Mouse (Mus musculus): ENCODE measurements around the gene Kcnmb1. TPM values are rescaled to one million over a fixed set of nuclear protein-coding genes. Genes with fewer than 3 reads are reported as not detected.

The Kcnmb1 gene
- polyA plus RNA-seq, 1 experiment from 2014 or later = 0.13 TPM

DNA sequence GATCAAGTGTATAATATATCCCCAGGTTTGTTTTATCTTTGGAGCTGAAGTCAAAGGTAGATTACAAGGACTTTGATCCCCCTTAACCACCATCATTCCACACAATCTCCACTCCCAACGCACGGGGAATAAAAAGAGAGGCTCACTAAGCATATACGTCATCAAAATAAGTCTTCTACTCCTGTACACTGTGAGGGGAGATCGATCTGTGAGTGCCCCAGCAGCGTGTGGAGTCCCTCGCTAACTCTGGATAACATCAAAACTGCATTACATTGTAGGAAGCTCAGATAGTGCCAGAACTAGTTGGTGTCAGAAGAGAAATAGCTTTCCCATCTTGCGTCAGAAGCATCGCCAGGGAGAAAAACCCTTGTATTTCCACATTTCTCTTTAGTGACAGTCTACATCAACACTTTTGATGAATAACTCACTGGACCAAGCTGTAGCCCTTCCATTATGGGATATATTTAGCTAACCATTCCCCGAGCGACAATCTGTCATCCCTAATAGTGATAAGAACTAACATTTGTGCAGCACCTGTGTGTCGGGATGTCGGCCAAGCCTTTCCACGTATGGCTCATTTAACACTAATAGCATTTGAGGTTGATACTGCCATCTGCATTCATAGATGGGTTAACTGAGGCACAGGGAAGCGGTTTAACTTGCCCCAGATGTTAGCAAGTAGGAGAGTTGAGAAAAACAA, 11.7 kb downstream of the Kcnmb1 start:
- Histone ChIP-seq H3K9ac (no peak overlapping the region), H3K27ac (no peak overlapping the region), H3K4me3 (no peak overlapping the region), H3K9me3 (no peaks in the 10 kb centered on the region), H3K36me3 (no peaks in the 10 kb centered on the region), H3K4me2 (replicated peaks) (no peak overlapping the region), H3K27me3 (no peaks in the 10 kb centered on the region), H3K4me1 (no peaks in the 10 kb centered on the region)
- no peak for ATAC-seq (ENCODE audit: insufficient number of reproducible peaks, insufficient read depth, low FRiP score, low TSS enrichment)
- 80% methylated on average over 14 of the region's 14 CpGs for WGBS

DNA sequence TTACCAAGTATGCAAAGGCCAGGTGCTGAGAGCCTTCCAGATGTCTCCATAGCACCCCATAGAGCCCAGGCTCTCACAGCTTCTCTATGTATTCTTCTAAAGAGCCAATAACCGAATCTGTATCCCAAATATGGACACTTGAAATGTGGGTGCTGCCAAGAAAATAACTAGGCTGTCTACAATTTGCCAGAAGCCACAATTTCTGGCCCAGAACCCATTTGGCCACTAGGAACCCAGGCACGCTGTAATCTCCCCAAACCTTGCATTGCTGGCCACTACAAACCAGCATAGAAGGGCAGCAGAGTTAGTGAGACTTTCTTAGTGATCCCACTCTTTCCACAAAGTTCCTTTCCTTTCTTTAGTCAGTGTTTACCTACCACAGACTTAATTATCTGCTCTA, 12.3 kb downstream of the Kcnmb1 start:
- H3K4me3 ChIP-seq = no peak overlapping the region
- 85% methylated on average over 2 of the region's 2 CpGs for WGBS
- no peaks in the 10 kb centered on the region for H3K36me3 ChIP-seq
- H3K9me3 ChIP-seq = no peaks in the 10 kb centered on the region
- H3K27me3 ChIP-seq = no peaks in the 10 kb centered on the region
- H3K4me1 ChIP-seq = no peaks in the 10 kb centered on the region
- no peak overlapping the region for H3K4me2 ChIP-seq (replicated peaks)
- H3K9ac ChIP-seq = no peak overlapping the region
- H3K27ac ChIP-seq = no peak overlapping the region
- no peak for ATAC-seq (ENCODE audit: insufficient number of reproducible peaks, insufficient read depth, low FRiP score, low TSS enrichment)

DNA sequence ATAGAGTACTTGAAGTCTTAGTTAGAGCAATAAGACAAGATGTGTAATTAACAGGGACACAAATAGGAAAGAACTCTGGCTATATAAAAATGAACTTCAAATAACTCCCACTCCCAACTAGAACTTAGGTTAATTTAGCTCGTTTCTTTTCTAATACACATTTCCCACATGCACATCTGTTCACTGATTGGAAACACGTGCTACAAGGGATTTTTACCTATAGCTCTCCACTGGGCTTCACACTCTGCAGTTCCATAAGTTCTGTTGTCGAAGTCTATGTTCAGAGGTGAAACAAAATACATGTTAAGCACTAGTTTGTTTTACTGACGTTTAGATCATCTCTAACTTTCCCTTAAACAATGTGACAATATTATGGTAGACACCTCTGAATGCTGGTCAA, 17.3 kb downstream of the Kcnmb1 start:
- ATAC-seq (ENCODE audit: insufficient number of reproducible peaks, insufficient read depth, low FRiP score, low TSS enrichment) = no peak
- H3K27ac ChIP-seq = no peak overlapping the region

DNA sequence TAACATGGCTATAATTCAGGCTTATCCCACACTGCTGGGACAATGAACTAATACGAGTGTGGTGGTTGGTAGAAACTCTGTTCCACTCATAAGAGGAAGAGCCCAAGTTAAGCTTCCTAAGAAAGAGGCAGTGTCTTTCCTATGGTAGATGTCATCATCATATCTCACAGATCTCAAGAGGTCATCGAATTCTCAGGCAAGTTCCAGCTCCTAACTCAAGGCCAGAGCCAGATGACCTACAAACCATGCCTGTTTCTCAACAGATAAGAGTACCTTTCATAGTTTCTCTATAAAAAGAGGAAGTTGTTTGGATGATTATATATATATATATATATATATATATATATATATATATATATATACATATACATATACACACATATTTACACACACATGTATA, 23.7 kb downstream of the Kcnmb1 start:
- ATAC-seq (ENCODE audit: insufficient number of reproducible peaks, insufficient read depth, low FRiP score, low TSS enrichment) = no peak
- Histone ChIP-seq H3K9me3 (no peaks in the 10 kb centered on the region), H3K27me3 (no peaks in the 10 kb centered on the region), H3K4me1 (no peaks in the 10 kb centered on the region), H3K9ac (no peak overlapping the region), H3K4me3 (no peak overlapping the region), H3K4me2 (replicated peaks) (no peak overlapping the region), H3K27ac (no peak overlapping the region), H3K36me3 (no peaks in the 10 kb centered on the region)
- WGBS = 83% methylated on average over 2 of the region's 2 CpGs

More for the DNA sequence above, 17.3 kb downstream of the Kcnmb1 start:
- Histone ChIP-seq H3K9me3 (no peaks in the 10 kb centered on the region), H3K4me2 (replicated peaks) (no peak overlapping the region), H3K4me1 (no peaks in the 10 kb centered on the region), H3K36me3 (no peaks in the 10 kb centered on the region), H3K27me3 (no peaks in the 10 kb centered on the region), H3K4me3 (no peak overlapping the region), H3K9ac (no peak overlapping the region)
- WGBS = 44% methylated on average over 4 of the region's 4 CpGs

DNA sequence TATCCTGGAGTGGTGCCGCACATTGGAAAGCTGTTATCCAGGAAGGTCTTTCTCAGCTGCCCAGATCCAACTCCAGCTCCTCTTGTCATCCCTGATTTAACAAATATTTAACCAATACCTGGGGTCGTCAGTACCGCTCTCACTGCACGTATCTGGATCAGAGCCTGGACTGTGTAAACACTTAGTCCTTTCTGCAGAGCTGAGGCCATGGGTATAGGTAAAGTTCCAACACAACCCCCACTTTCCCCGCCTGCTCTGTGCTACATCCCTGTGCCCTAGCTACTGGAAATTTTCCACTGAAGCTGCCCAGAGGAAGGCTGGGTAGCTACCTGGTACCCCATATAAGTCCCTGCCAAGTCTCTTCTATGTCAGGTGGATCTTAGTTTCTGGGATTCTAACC, 27.2 kb downstream of the Kcnmb1 start:
- WGBS = 85% methylated on average over 5 of the region's 5 CpGs
- Histone ChIP-seq H3K4me3 (no peak overlapping the region), H3K9me3 (no peaks in the 10 kb centered on the region), H3K4me1 (peaks cover 10% of the 10 kb centered on the region), H3K27me3 (peaks cover 10% of the 10 kb centered on the region; the same call in 1 of the 2 replicates), H3K27ac (no peak overlapping the region), H3K36me3 (no peaks in the 10 kb centered on the region), H3K9ac (no peak overlapping the region), H3K4me2 (replicated peaks) (no peak overlapping the region)
- ATAC-seq (ENCODE audit: insufficient number of reproducible peaks, insufficient read depth, low FRiP score, low TSS enrichment) = no peak

DNA sequence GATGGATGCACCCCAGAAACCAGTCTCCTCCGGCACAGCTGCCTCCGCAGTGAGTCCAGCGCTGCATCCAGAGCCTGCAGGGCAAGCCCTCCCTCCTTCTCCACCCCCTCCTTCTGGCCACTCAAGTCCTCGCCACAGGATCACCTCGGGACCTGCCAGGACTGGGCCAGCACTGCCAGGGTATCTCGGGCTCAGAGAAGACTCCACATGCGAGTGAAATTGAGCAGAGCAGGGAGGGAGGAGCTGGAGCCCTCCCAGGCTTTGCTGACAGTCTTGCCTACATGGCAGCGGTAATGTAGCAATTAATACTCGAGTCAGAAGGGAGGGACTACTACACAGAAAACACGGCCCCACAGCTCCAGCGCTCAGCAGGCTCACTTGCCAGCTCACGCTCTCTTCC, 30.1 kb downstream of the Kcnmb1 start, which contains the start of gene Kcnip1:
Gene Kcnip1 (minus strand): TSS at position 215 of the 400 bp plus-strand sequence.
- H3K9ac ChIP-seq = peak within 1 kb of the TSS; percentile 33; the same call in 1 of the 2 replicates
- H3K27ac ChIP-seq = no peak within 1 kb of the TSS
- peak within 1 kb of the TSS; percentile 35 for H3K4me2 ChIP-seq (replicated peaks)
- WGBS = 23% methylated on average over 12 of the region's 12 CpGs
- H3K36me3 ChIP-seq = no peaks in the 10 kb centered on the region
- peaks cover 10% of the 10 kb centered on the region for H3K4me1 ChIP-seq
- no peak within 1 kb of the TSS for H3K4me3 ChIP-seq
- H3K27me3 ChIP-seq = peaks cover 10% of the 10 kb centered on the region; the same call in 1 of the 2 replicates
- no peak; the same call in 1 of the 2 replicates for ATAC-seq (ENCODE audit: insufficient number of reproducible peaks, insufficient read depth, low FRiP score, low TSS enrichment)
- H3K9me3 ChIP-seq = no peaks in the 10 kb centered on the region

DNA sequence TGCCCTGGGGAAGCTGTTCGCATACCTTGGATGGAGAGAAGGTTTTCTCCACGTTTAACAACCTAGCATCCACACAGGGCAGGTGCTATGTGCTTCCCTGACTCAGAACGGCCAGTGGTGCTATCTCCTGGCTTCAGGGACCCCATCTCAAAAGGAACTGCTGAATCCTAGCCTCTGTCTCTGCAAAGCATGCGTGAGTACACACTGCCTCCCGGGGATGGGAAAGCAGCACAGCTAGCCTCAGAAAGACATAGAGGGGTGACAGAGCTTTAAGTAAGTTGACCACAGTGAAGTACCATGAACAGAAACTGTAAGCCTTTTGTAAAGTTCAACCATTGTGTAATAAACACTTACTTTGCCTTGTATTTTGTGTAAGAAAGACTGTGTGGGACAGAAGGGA, 30.7 kb downstream of the Kcnmb1 start:
- H3K9ac ChIP-seq = no peak overlapping the region
- no peak overlapping the region for H3K27ac ChIP-seq
- no peak for ATAC-seq (ENCODE audit: insufficient number of reproducible peaks, insufficient read depth, low FRiP score, low TSS enrichment)
- no peaks in the 10 kb centered on the region for H3K36me3 ChIP-seq
- peaks cover 10% of the 10 kb centered on the region for H3K4me1 ChIP-seq
- 59% methylated on average over 5 of the region's 5 CpGs for WGBS
- peaks cover 10% of the 10 kb centered on the region; the same call in 1 of the 2 replicates for H3K27me3 ChIP-seq
- H3K4me2 ChIP-seq (replicated peaks) = peak overlapping the region; percentile 35; the same call in 1 of the 2 replicates
- H3K4me3 ChIP-seq = no peak overlapping the region
- no peaks in the 10 kb centered on the region for H3K9me3 ChIP-seq

DNA sequence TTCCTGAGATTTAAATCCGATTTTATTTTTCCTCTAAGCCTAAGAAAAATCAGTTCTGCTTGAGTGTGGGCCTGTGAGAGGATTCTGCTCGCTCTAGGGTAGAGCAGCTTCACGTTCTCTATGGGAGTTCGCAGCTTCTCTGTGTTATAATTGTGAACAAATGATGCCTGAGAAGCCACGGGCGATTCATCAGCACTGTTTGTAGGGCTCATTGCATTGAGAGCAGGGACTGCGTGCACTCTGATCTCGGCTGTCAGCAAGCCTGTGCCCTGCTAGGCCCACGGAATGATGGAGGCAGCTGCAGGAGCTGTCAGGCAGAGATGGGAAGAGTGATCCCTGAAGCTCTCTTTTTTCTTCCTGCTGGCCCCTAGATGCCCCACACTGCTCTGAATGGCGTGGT, 35.4 kb downstream of the Kcnmb1 start:
- Histone ChIP-seq H3K9ac (no peak overlapping the region), H3K4me3 (no peak overlapping the region), H3K4me2 (replicated peaks) (no peak overlapping the region), H3K36me3 (no peaks in the 10 kb centered on the region), H3K27ac (no peak overlapping the region), H3K27me3 (0 out of 2 replicates have a peak, but pooled peaks cover 3% of the 10 kb centered on the region), H3K9me3 (no peaks in the 10 kb centered on the region), H3K4me1 (peaks cover 1% of the 10 kb centered on the region)
- 50% methylated on average over 10 of the region's 10 CpGs for WGBS
- no peak for ATAC-seq (ENCODE audit: insufficient number of reproducible peaks, insufficient read depth, low FRiP score, low TSS enrichment)

DNA sequence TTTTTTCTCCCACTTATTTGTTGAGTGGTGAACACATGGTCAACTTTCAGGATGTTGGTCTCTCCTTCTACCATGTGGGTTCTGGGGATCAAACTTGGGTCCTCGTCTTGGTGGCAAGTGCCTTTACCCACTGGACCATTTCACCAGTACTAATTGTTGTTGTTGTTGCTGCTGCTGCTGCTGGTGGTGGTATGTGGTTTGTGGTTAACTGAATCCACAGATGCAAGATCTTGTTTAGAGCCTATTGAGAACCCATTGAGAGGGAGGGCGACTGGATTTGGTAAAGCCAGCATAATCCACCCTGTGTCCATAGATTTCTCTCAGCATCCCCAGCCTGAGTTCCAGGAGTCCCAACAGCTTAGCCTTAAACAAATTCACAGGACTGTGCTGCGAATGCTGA, 37.6 kb downstream of the Kcnmb1 start:
- H3K27me3 ChIP-seq = no peaks in the 10 kb centered on the region
- no peak overlapping the region for H3K4me3 ChIP-seq
- H3K36me3 ChIP-seq = no peaks in the 10 kb centered on the region
- 75% methylated on average over 3 of the region's 3 CpGs for WGBS
- H3K4me1 ChIP-seq = no peaks in the 10 kb centered on the region
- H3K27ac ChIP-seq = no peak overlapping the region
- no peak overlapping the region for H3K4me2 ChIP-seq (replicated peaks)
- no peak overlapping the region for H3K9ac ChIP-seq
- H3K9me3 ChIP-seq = no peaks in the 10 kb centered on the region
- no peak for ATAC-seq (ENCODE audit: insufficient number of reproducible peaks, insufficient read depth, low FRiP score, low TSS enrichment)

DNA sequence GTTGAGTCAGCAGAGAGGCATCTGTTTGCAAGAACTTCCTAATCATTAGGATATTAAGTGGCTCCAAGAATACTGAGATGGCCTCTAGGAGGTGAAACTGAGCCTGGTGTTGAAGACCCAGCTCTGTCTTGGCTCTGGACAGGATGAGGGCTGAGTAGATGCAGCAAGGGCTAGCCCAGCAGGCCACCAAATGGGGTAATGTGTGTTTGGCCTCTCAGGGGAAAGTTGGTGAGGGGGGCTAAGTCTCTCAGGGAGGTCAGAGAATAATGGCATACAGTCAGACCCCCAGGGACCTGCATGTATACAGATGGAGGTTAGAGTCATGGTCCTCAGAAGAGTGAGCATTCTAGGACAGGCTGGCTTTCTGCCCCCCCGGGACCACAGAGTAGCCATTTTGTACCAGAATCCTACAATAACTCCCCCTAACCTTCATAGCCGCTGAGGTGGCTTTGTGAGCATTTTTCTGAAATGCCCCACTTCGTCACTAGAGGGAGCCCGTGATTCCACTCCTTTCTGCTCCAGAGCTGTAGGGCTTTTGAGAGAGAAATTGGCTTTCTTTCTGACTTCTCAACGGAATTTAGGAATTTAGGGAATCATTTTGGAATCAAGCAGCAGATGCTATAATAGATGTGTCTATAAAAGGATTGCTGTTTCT, 39.3 kb downstream of the Kcnmb1 start:
- no peak overlapping the region for H3K9ac ChIP-seq
- H3K36me3 ChIP-seq = no peaks in the 10 kb centered on the region
- no peak overlapping the region for H3K4me2 ChIP-seq (replicated peaks)
- no peaks in the 10 kb centered on the region for H3K27me3 ChIP-seq
- H3K4me3 ChIP-seq = no peak overlapping the region
- H3K4me1 ChIP-seq = no peaks in the 10 kb centered on the region
- no peak for ATAC-seq (ENCODE audit: insufficient number of reproducible peaks, insufficient read depth, low FRiP score, low TSS enrichment)
- no peak overlapping the region for H3K27ac ChIP-seq
- WGBS = 8% methylated on average over 5 of the region's 5 CpGs
- H3K9me3 ChIP-seq = no peaks in the 10 kb centered on the region

DNA sequence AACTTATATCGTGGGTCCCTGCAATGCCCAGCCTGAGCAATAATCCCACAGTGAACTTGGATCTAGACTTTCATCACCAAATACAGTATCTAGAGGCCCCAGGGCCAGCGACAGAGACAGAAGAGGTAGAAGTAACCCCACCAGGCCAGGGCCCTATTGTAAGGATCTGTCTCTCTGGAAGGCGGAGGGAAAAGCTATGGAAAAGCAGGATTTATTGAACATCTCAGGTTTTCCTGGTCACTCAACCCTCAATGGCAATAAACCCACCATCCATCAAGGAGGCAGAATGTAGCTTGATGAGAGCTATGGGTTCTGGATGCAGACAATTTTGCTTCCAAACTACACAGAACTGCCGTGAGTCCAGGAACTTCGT, 39.8 kb downstream of the Kcnmb1 start:
- no peak overlapping the region for H3K4me3 ChIP-seq
- H3K9ac ChIP-seq = no peak overlapping the region
- no peak for ATAC-seq (ENCODE audit: insufficient number of reproducible peaks, insufficient read depth, low FRiP score, low TSS enrichment)
- no peaks in the 10 kb centered on the region for H3K36me3 ChIP-seq
- no peak overlapping the region for H3K27ac ChIP-seq
- no peaks in the 10 kb centered on the region for H3K27me3 ChIP-seq
- 76% methylated on average over 5 of the region's 5 CpGs for WGBS
- H3K4me1 ChIP-seq = no peaks in the 10 kb centered on the region
- H3K4me2 ChIP-seq (replicated peaks) = no peak overlapping the region
- H3K9me3 ChIP-seq = no peaks in the 10 kb centered on the region

DNA sequence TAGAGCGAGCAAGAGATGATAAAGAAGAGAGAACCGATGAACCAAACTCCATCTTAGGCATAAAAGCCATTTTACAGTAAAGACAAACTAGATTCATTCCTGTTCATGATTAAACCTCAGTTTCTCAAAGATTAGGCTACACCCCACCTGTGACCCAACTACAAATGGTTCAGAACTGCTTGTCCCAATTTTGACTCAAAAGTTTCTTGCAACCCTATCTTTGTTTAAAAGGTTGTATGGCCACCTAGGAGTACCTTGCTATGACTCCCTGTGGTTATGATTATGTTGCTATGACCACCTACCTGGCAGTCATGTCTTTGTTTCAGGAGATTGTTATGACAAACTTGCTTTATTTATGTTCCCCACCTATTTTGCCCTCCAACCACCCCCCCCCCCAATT, 44.8 kb downstream of the Kcnmb1 start:
- no peak overlapping the region for H3K4me3 ChIP-seq
- H3K4me2 ChIP-seq (replicated peaks) = no peak overlapping the region
- 93% methylated on average over 2 of the region's 2 CpGs for WGBS
- no peaks in the 10 kb centered on the region for H3K27me3 ChIP-seq
- no peaks in the 10 kb centered on the region for H3K36me3 ChIP-seq
- no peak overlapping the region for H3K27ac ChIP-seq
- H3K9ac ChIP-seq = no peak overlapping the region
- ATAC-seq (ENCODE audit: insufficient number of reproducible peaks, insufficient read depth, low FRiP score, low TSS enrichment) = no peak
- H3K9me3 ChIP-seq = no peaks in the 10 kb centered on the region
- no peaks in the 10 kb centered on the region for H3K4me1 ChIP-seq
